Mouse (Mus musculus): ENCODE data around the gene Gpc4. TPM values are rescaled to one million over a fixed set of nuclear protein-coding genes. Genes with fewer than 3 reads are reported as not detected.

Gene Gpc4
- total and polyA plus RNA-seq, 3 experiments: not detected

DNA sequence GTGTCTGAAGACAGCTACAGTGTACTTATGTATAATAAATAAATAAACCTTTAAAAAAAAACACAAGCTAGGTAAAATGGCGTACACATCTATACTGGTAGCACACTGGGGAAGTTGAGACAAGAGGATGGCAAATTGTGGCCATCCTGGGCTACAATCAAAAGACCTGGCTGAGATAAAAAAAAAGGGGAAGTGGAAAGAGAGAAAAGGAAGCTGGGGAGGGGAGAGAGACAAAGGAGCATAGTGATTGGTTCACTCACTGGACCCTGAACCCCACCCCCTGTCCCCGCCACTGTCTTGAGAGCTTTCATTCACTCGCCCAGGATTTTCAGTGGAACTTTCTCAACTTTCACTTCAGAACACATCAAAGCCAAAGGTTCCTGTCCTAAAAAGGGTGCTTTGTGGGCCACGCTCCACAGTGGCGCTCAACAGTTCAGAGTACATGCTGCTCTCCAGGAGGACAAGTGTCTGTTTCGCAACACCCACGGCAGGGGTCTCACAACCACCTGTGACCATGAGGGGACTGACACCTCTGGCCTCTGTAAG is 9.6 kb downstream of the Gpc4 start:
- no peak overlapping the region for H3K4me2 ChIP-seq (ENCODE audit: insufficient read depth, low read depth, poor library complexity, severe bottlenecking)
- H3K9me3 ChIP-seq (replicated peaks; ENCODE audit: low read length): no peaks in the 10 kb centered on the region
- H3K4me1 ChIP-seq (ENCODE audit: control insufficient read depth in 1 of 2, insufficient read depth in 2 of 2): peaks cover 0 to 7% of the 10 kb centered on the region in 2 experiments; a peak in 2 of 4 replicates
- no peaks in the 10 kb centered on the region for H3K79me2 ChIP-seq (replicated peaks; ENCODE audit: control insufficient read depth, extremely low read depth, insufficient read depth, poor library complexity, severe bottlenecking)
- H3K27ac ChIP-seq (ENCODE audit: insufficient read depth, low read depth): no peak overlapping the region
- no peaks in the 10 kb centered on the region for H3K27me3 ChIP-seq (replicated peaks)
- DNase-seq (ENCODE audit: extremely low read depth): peak; percentile 8
- H3K36me3 ChIP-seq (replicated peaks in 1 of 2; ENCODE audit: control insufficient read depth in 1 of 2, insufficient read depth in 1 of 2, low read length in 1 of 2): no peaks in the 10 kb centered on the region
- TF ChIP-seq ZNF384 (IDR thresholded peaks at IDR 0.05; ENCODE audit: low read depth, low read length) (peak; percentile 21; the same call in 1 of the 2 replicates), TBP (conservative IDR thresholded peaks at IDR 0.05; ENCODE audit: low read depth, low read length) (no peak), MEF2A (IDR thresholded peaks at IDR 0.05; ENCODE audit: borderline replicate concordance, low read depth, low read length) (no peak), USF1 (IDR thresholded peaks at IDR 0.05; ENCODE audit: low read depth, low read length) (no peak), CHD1 (IDR thresholded peaks at IDR 0.05; ENCODE audit: low read depth, low read length) (no peak), MXI1 (IDR thresholded peaks at IDR 0.05; ENCODE audit: low read depth, low read length) (no peak), EP300 (IDR thresholded peaks at IDR 0.05; ENCODE audit: low read length) (no peak), TCF12 (IDR thresholded peaks at IDR 0.05; ENCODE audit: low read depth, low read length) (no peak)
- in situ Hi-C loops (cut with MboI; ENCODE audit: low pct_ligation_motif_present, low pct_unique_long_range_greater_than_20kb, low sequenced_read_pairs) (no loop called here), dilution Hi-C loops (cut with MboI; ENCODE audit: extremely low pct_ligation_motif_present, extremely low pct_unique_long_range_greater_than_20kb, low sequenced_read_pairs) (no loop called here)
- no peak overlapping the region for H3K9ac ChIP-seq (ENCODE audit: insufficient read depth, low read depth)
- H3K4me3 ChIP-seq (replicated peaks in 1 of 3; ENCODE audit: low read depth in 2 of 3, low read length in 2 of 3, poor library complexity in 1 of 3): no peak overlapping the region

DNA sequence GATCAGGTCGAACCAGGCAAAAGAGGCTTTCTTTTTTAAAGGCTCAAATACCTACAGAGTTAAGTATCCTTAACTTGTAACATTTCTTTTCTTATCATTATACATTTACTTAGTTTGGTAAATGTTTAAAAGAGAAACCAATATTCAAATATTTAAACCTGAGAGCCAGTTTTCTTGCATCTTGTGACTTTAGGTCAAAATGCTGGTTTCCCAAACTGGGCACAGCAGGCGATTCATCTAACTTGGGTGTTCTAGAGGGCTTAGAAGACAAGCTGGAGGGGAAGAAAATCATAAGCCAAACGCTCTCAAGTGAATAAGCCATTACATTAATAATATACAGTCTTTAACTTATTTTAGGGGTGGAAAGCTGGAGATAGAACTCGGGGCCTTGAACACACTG is 10.2 kb downstream of the Gpc4 start:
- no peaks in the 10 kb centered on the region for H3K9me3 ChIP-seq (replicated peaks; ENCODE audit: low read length)
- H3K79me2 ChIP-seq (replicated peaks; ENCODE audit: control insufficient read depth, extremely low read depth, insufficient read depth, poor library complexity, severe bottlenecking): no peaks in the 10 kb centered on the region
- in situ Hi-C loops (cut with MboI; ENCODE audit: low pct_ligation_motif_present, low pct_unique_long_range_greater_than_20kb, low sequenced_read_pairs) (no loop called here), dilution Hi-C loops (cut with MboI; ENCODE audit: extremely low pct_ligation_motif_present, extremely low pct_unique_long_range_greater_than_20kb, low sequenced_read_pairs) (no loop called here)
- peaks cover 0 to 7% of the 10 kb centered on the region in 2 experiments; a peak in 2 of 4 replicates for H3K4me1 ChIP-seq (ENCODE audit: control insufficient read depth in 1 of 2, insufficient read depth in 2 of 2)
- TF ChIP-seq CTCF (conservative IDR thresholded peaks at IDR 0.05 in 1 of 2, IDR thresholded peaks at IDR 0.05 in 1 of 2; ENCODE audit: low read depth in 2 of 2, low read length in 2 of 2) (no peak), POLR2A (IDR thresholded peaks at IDR 0.05; ENCODE audit: low read depth, low read length) (no peak), HCFC1 (IDR thresholded peaks at IDR 0.05; ENCODE audit: low read depth, low read length) (no peak), TCF12 (IDR thresholded peaks at IDR 0.05; ENCODE audit: low read depth, low read length) (no peak), MYC (IDR thresholded peaks at IDR 0.05; ENCODE audit: low read depth, low read length) (no peak), UBTF (IDR thresholded peaks at IDR 0.05; ENCODE audit: low read depth, low read length) (no peak), MXI1 (IDR thresholded peaks at IDR 0.05; ENCODE audit: low read depth, low read length) (no peak), ZC3H11A (IDR thresholded peaks at IDR 0.05; ENCODE audit: low read depth, low read length) (no peak), RCOR1 (conservative IDR thresholded peaks at IDR 0.05; ENCODE audit: low read depth, low read length) (no peak), NELFE (IDR thresholded peaks at IDR 0.05; ENCODE audit: low read depth, low read length) (no peak), NRF1 (IDR thresholded peaks at IDR 0.05; ENCODE audit: low read depth, low read length) (no peak), JUN (IDR thresholded peaks at IDR 0.05; ENCODE audit: insufficient read depth, low read depth, low read length) (no peak), GABPA (IDR thresholded peaks at IDR 0.05; ENCODE audit: insufficient replicate concordance, low read depth, low read length) (no peak), SMC3 (IDR thresholded peaks at IDR 0.05; ENCODE audit: low read depth, low read length) (no peak), MEF2A (IDR thresholded peaks at IDR 0.05; ENCODE audit: borderline replicate concordance, low read depth, low read length) (no peak), E2F4 (IDR thresholded peaks at IDR 0.05; ENCODE audit: insufficient replicate concordance, low read depth, low read length) (no peak), RAD21 (IDR thresholded peaks at IDR 0.05; ENCODE audit: low read depth, low read length) (no peak), CHD1 (IDR thresholded peaks at IDR 0.05; ENCODE audit: low read depth, low read length) (no peak), MAFK (IDR thresholded peaks at IDR 0.05; ENCODE audit: insufficient replicate concordance, low read length) (no peak)
- no peak for DNase-seq (ENCODE audit: extremely low read depth)
- no peak overlapping the region for H3K4me3 ChIP-seq (replicated peaks in 1 of 3; ENCODE audit: low read depth in 2 of 3, low read length in 2 of 3, poor library complexity in 1 of 3)
- H3K27ac ChIP-seq (ENCODE audit: insufficient read depth, low read depth): no peak overlapping the region
- no peak overlapping the region for H3K4me2 ChIP-seq (ENCODE audit: insufficient read depth, low read depth, poor library complexity, severe bottlenecking)
- H3K36me3 ChIP-seq (replicated peaks in 1 of 2; ENCODE audit: control insufficient read depth in 1 of 2, insufficient read depth in 1 of 2, low read length in 1 of 2): no peaks in the 10 kb centered on the region
- no peak overlapping the region for H3K9ac ChIP-seq (ENCODE audit: insufficient read depth, low read depth)
- H3K27me3 ChIP-seq (replicated peaks): no peaks in the 10 kb centered on the region
